Mouse (Mus musculus): ENCODE measurements around the gene Suclg2.
"Not testable (repeated sequence)": the region's sequence is repeated elsewhere in the genome, so short reads cannot be mapped to it uniquely, and the experiment has no call there.

Gene Suclg2

DNA sequence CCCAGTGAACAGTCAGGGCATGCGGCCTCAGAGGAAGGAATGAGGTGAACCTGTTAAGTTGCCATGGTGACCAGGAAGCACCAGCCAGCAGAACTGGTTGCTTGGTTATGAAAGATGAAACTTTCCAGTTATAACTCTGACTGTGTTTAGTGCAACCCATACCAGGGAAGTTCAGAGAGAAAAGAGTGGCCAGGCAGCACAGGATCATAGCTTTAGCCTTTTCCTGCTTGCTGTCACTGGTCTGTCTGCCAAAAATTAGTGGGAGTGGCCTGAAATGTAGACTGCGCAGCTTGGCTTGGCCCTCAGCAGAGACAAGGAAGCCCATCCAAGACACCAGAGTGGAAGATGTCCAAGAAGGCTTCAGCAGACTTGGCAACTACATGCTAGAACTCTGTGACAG lies 96.8 kb downstream of the Suclg2 start:
- peak; percentile 50 to 61 for DNase-seq (ENCODE audit: low spot score in 2 of 2)

DNA sequence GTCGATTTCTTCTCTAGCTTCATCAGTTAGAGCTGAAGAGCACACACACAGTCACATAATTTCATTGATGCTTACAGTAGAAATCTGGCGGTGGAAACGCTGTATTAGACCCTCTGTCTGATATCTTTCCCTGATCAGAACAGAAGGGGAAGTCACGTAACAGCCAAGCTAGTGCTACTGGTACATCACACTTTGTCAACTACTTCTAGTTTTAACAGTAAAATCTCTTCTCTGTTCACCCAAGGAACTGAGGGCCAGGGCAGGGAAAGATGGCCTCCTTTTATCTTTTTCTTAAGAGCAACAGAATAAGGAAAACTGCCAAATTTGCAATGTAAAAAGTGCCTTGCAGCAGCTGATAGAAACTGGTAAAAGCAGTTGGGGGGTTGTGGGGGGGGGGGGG lies 97.8 kb downstream of the Suclg2 start:
- no peak for DNase-seq (ENCODE audit: low spot score in 2 of 2)

DNA sequence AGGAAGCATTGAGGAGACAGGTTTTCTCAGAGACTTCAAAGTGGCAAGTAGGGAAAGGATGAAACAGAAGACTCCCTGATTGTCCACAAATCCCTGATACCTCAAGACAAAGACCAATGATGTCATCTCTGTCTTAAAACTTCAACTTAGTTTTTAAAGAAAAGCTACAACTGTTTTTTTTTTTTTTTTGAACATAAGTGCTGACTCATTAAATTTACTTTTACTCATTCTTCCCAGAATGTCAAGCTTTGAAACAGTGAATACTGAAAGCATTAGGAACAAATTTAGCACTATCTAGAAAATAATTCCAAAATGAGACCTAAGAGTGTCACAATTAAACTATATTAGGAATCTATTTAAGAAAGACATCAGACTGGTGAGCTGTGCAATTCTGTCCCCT lies 98.8 kb downstream of the Suclg2 start:
- DNase-seq (ENCODE audit: low spot score in 2 of 2) = no peak

DNA sequence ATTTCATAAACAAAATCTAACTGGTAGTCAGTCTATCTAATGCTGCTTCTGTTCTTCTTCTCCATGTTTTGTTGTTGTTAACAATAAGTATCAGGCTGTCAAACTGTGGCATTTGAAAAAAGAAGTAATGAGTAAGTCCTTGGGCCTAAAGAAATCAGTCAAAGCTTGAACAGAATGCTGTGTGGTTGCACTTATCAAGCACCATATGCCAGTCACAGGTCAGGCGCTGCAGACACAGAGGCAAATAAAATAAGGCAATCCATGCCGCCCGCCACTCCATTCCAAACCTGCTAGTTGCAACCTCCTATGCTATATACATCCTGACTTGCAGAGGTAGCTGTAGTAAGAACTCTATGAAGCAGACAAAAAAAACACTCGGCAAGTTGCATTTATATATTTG lies 100.2 kb downstream of the Suclg2 start:
- DNase-seq (ENCODE audit: low spot score in 2 of 2) = no peak

DNA sequence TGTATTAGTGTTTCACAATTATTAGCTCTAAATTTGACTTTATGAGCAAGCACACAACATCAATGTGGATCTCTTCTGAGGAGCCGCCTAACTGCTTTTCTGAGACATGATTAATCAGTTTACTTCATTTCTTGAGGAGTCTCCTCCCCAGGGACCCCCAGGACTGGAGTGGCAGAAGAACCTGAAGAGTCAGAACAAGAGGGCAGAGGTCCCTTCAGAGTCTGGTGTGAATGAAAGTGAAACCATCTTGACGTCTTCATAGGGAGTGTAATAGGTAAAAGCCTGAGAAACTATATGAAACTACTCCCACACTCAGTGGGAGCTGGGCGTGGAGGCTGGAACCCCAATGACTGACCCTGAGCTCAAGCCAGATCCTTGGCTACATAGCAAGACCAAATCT lies 105.4 kb downstream of the Suclg2 start:
- no peak for DNase-seq (ENCODE audit: low spot score in 2 of 2)

DNA sequence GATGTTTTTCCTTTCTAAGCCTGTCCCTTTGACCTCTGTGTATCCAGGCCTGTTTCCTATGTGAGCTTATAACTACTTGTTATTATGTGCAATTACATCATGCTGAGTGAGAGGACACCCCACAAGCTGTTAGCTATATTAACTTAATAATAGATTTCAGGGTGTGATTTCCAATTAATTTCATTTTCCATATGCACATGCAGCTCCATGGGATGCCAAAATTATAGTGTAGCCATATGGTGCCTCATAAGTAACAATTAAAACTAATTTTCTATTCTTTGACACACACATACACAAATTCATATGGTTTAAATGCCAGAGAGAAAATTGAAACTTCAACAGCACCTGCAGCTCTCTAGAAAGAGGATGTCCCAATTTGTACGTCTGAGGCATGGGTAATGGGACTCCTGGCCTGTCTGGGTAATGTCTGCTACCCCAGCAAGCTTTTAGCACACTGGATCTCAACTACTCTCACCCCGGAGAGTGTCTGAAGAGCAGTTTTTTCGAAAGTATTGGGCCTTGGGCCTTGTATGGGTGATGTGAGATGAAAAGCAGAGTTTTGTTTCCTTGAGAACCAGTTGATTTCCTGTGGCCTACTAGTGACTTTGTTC lies 106.1 kb downstream of the Suclg2 start:
- DNase-seq (ENCODE audit: low spot score in 2 of 2) = no peak

DNA sequence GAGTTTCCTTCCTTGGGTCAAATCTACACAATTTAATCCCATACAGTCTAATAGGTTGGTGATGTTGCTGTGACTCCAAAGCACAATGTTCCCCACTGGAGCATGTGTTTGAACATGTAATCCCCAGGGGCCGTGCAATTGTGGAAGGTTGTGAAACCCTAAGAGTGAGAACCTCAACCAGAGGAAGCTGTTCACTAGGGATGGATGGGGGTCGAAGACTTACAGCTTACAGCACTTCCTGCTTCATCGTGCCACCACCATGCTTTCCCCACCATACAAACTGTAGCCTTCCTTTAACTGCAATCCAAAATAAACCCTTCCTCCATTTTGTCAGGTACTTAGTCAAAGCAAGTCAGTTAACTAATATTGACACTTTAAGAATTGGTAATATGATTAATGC lies 107.5 kb downstream of the Suclg2 start:
- DNase-seq (ENCODE audit: low spot score in 2 of 2) = no peak

DNA sequence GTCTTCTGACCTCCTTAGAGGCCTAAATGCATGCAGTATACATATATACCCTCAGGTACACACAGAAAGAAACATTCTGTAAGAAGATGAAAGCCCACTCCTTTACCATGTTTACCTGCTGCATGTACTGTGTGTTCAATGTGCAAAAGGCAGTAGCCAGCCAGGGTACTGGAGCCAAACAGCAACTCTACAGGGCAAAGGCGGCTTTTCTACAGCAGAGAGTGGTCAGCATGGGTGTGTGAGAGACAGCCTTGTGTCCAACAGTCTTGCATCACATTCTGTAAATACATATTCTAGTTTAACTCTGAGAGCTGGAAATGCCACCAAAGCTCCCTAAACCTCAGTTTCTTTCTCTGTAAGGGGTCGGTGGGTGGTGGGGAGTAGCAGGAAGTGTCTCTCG lies 110.5 kb downstream of the Suclg2 start:
- no peak for DNase-seq (ENCODE audit: low spot score in 2 of 2)

DNA sequence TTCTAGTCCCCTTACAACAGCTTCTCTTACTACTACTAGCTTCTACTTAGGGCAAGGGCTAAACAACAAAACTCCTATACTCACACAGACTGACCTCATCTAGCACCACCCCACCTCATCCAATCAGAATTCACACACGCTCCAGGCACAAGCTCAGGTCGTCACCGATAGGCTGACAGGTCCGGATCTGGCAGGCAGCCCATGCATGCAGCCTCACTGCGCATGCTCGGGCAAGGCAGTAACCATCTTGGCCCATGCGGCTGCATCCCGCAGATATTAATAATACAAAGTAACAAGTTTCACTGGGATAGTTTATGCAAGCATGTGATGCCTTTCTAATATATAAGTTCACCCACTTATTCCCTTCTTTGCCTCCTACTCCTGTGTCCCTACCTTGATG lies 117.9 kb downstream of the Suclg2 start:
- DNase-seq (ENCODE audit: low spot score in 2 of 2) = not testable (repeated sequence)

DNA sequence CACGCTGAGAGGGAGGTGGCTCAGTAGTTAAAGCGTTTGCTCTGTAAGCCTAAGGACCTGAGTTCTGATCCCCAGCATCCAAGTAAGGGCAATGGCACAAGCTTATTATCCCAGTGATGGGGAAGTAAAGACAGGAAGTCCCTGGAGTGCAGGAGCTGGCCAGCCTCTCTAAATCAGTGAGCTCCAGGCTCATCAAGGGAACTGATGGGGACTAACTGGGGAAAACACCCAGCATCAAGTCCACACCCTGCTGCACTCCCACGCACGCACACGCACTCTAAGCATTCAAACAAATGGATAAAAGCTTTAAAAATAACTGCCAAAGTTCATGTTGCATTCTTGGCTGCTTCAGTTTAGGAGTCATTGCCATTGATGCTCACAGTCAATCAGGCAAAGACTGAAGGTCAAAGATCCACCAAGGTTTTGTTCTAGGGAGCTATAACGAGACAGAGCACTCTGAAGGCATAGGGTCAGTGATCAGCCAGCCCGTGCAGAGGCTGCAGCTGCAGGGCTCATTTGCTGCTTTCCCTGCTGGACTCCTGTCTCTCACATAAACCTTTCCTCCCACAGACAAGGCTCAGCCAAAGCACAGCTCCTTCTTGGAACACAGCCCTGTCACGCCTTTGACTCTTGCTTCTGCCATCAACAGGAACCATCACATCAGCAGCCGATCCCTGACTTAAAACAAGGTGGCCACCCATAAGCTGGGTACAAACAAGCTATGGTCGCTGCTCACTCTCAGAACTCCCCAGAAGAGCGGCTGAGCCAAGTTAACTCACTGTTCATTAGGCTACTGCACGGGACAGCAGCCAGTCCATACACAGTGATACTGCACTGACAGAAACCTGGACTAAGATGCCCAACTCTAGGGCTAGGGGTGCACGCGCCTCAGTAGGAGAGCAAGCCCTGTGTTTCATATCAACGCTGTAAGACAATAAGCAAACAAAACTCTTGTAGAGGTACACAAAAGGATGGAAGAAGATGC lies 121.5 kb downstream of the Suclg2 start:
- no peak for DNase-seq (ENCODE audit: low spot score in 2 of 2)

DNA sequence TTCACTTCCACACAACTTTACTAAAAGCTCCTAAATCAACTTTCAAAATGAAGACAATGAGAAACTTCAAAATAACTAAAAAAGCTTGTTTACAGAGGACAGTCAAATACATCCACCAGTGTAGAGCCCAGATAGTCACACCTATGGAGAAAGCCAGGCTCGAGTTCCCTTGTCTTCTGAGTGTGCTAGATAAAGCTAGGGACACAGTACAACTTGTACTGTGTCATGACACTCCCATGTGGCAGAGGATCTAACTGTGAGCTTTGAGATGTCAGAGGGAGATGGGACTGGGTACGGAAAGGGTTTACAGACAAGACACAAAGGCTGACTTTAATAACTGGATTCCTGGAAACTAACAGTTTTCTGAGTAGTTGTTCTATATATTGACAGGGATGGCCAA lies 122.7 kb downstream of the Suclg2 start:
- DNase-seq (ENCODE audit: low spot score in 2 of 2) = no peak

DNA sequence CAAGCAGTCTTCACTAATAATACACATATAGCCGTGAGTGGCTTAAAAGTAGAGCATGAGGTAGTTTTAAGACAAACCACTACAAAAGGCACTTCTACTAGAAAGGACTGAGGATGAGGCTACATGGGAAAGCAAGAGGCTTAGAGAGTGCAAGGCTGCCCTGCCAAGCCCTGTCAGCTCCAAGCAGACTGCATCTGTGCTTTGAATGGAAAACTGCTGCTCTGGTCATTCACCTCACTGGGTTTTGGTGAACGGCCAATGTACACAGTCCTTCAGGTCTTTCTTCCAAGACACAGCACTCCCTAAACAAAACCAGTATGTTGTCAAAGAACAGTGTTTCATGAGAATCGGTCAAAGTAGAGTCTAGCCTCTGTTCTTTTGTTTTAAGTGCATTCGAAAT lies 124.4 kb downstream of the Suclg2 start:
- DNase-seq (ENCODE audit: low spot score in 2 of 2) = no peak

DNA sequence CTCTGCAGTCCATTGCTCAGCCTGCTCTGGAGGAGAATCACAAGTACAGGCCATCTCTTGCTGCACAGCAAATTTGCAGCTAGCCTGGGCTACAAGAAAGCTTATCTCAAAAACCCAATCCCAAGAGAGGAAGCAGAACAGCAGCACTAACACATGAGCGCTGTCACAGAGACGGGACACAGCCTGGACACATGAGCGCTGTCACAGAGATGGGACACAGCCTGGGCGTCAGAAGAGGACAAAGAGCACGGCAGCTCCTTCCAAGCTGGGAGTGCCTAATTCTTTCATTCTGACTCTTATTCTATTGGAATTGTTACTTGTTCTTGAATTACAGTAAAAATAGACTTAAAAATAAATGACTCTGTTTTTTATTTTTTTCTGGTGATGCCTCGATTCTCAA lies 126.2 kb downstream of the Suclg2 start:
- no peak for DNase-seq (ENCODE audit: low spot score in 2 of 2)

DNA sequence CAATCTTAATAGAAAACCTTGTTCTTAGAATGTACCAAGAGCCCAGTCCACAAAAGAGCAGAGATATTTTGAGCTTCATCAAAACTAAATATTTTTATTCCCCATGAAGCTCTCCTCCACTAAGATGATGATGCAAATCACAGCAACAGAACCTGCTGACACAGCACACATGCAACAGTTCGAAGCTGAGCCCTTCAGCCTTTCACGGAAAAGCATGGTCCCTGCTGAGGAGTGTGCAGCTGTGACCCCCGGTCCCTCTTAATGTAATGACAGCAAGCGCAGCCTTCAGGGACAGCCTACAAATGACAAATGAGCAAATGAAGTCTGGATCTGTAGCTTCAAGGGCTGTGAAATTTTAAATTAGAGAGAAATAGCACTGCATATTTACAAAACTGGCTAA lies 128.1 kb downstream of the Suclg2 start:
- DNase-seq (ENCODE audit: low spot score in 2 of 2) = no peak

DNA sequence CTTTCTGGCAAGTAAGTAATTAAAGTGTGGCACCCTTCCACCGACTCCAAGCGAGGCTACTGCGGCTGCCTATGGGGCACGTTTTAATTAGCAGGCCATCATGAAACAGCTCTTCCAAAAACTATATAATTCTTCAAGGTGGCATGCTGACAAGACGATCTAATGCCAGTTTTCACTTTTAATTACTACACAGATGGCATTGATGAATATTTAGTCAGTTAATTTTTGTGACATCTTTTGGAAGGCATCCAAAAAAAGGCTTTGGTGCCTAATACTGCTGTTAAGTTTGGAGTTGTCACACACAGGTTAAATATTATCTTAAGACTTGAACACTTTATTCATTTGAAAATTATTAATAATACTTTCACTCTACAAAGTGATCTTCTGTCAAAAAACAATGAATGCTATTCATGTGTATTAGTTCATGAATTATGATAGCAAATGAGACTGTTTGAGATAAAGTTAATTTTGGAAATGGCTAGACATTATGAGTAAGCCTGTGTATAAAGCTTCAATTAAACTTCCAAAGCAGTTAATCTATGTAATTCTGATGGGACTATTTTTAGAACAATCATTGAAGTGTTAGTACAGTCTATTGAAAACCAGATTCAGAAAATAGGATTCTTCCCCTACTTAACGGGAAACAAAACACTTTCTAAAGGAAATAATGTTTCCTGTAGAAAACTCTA lies 131.3 kb downstream of the Suclg2 start:
- no peak for DNase-seq (ENCODE audit: low spot score in 2 of 2)

DNA sequence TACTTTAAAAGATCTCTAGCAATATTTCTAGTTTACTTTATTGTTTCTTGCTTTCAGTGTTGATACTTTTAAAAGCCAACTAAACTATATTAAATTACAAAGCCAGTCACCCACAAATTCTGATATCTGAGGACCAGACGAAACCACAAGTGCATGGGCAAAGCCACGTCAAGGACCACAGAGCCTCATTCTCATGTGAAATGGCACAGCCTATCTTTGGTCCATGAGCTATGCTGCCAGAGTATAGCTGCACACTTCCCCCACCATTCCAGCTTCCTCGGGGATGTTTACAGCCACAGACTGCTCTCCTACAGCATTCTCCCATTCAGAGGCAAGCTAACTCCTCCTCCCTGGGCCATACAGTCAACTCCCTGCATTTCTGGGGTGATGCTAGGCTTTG lies 136.7 kb downstream of the Suclg2 start:
- DNase-seq (ENCODE audit: low spot score in 2 of 2) = no peak

DNA sequence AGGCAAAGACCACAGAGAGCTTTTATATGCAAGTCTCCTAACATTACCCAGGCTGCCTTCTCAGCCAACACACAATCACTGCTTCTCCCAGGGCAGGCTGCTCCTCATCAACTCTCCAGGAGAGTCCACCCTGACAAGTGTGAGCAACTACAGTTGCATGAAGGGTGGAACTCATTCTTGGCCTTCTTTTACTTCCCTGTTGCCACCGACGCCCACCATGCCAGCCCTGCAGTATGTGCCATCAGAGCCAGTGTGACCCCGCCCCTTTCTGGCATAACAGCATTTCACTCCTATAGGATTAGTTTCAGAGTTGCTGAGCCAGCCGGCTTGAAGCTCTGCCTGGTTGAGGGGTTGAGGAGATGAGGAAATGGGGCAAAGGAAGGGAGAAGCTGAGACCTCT lies 138.8 kb downstream of the Suclg2 start:
- no peak for DNase-seq (ENCODE audit: low spot score in 2 of 2)

DNA sequence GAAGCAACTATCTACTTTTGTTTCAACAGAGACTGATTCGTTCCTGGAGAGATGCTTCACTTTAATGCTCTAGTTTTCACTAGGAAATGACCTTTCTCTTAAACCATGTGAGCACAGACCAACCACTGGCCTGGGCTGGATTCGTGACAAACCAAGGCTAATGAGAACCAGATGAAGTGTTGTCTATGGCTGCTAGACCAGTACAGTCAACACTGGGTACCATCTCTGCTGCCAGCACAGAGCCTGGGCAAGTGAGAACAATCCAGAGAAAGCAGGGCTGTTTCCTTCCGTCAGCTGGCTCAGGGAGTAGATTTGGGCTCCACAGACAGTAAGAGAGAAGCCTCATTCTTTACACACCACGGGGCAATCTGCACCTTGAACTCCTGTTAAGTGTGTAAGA lies 143.1 kb downstream of the Suclg2 start:
- DNase-seq (ENCODE audit: low spot score in 2 of 2) = no peak

DNA sequence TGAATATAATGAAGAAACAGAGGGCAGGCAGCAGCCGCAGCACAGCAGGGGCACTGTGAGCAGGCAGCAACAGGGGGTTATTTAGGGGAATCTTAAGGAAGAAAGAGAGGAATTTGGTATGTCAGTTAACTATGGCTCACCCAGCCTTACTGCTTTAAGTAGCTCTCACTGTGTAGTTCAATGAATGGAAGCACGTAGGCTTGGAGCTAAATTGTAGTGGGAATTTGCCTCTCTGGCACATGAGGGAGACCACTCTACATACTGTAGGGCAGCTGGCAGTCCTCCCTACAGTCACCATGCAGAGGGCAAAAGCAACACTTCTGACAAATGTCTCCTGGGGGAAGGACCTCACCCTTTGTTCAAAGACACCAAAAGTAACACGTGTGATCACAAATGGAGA lies 143.7 kb downstream of the Suclg2 start:
- no peak for DNase-seq (ENCODE audit: low spot score in 2 of 2)

DNA sequence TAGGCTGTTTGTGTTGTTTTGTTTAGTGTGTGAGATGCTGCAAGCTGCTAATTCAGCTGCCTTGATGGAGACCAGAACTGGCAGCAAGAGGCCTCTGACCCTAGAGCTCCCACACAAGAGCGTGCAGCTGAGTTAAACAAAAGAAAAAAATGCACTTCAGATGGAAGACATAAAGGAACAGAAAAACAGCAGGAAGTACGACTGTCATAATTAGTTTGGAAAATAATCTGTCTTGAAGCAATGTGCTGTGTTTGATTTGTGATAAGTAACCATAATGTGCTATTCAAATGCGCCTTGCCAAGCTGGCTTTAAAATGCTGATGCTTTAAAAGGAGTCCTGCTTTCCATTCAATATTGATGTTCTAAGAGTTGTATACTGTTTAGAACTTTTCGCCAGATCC lies 144.2 kb downstream of the Suclg2 start:
- DNase-seq (ENCODE audit: low spot score in 2 of 2) = no peak

DNA sequence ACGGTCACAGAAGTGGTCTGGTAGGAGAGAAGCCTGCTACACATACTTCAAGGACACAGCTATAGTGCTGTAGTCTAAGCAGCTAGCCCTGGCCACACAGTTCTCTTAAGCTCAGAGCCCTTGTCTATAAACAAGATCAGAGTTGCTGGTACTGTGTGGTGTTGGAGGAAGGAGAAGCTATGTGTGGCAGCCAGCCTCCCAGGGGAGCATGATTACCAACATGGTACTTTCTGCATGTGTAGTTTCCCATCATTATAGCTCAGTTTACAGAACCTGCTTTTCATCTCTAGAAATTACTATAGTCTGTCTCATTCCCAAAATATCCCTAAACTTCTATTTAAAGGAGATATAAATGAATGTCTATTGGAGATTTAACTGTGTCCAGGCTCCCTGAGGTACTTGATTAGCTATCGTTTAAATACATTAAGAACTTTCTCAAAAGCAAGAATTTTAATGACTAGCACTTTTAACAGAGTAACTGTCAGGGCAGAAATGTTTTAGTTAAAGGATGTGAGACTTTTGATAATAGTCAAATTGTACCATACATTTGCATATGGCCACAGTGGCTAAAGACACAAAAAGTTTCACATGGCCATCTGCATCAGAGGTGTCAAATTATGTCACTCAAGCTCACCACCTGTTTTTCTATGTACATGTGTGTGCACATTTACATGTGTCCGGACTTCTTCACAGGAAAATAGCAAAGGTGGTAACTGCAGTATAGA lies 145.4 kb downstream of the Suclg2 start:
- no peak for DNase-seq (ENCODE audit: low spot score in 2 of 2)

DNA sequence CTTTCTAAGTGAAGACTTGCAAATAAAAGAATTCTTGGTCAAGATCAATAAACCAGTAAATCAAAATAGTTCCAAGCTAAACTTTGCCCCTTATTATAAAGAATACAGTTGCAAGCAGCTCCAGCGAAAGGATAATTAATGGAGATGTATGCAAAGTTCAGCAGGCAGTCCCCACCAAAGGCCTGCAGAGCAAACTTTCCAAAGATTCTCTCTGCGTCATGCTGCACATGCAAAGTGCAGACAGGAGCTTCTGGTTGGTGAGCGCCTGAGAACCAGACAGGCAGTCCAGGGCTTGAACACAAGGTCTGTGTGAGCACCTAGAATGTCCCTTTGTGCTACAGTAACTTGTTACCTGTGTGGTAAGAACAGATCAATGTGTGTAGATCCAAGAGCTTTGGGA lies 147.0 kb downstream of the Suclg2 start:
- DNase-seq (ENCODE audit: low spot score in 2 of 2) = no peak
